Mouse (Mus musculus): ENCODE measurements around the gene Runx3. TPM values are rescaled to one million over a fixed set of nuclear protein-coding genes. Genes with fewer than 3 reads are reported as not detected.
A peak's percentile ranks its signal among the peaks of the same experiment; 100 is the strongest.
"Not testable (repeated sequence)": the region's sequence is repeated elsewhere in the genome, so short reads cannot be mapped to it uniquely, and the experiment has no call there.

Gene Runx3
- polyA plus RNA-seq, 1 experiment from 2014 or later: 1.3 TPM

DNA sequence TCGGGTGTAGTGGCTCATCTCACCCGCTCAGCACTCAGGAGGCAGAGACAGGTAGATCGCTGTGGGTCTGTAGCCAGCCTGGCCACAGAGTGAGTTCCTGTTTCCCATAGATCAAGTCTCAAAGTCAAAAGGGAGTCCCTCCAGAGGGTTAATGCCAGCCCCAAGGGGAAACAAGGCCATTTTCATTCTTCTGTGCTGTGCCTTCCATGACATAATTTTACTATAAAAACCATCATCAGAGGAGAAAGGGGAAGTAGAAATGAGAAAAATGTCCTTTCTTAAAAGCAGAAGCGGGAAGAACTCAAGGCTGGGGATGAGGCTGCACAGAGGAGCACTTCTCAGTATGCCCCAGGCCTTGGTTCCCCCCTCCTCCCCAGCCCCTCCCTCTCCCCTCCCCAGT, 61.4 kb downstream of the Runx3 start:
- Histone ChIP-seq H3K9ac (no peak overlapping the region), H3K36me3 (no peaks in the 10 kb centered on the region), H3K27me3 (0 out of 2 replicates have a peak, but pooled peaks cover 4% of the 10 kb centered on the region), H3K9me3 (no peaks in the 10 kb centered on the region), H3K4me1 (0 out of 2 replicates have a peak, but pooled peaks cover 9% of the 10 kb centered on the region), H3K4me3 (no peak overlapping the region), H3K4me2 (replicated peaks) (no peak overlapping the region), H3K27ac (no peak overlapping the region)
- 86% methylated on average over 4 of the region's 4 CpGs for WGBS
- ATAC-seq (ENCODE audit: insufficient number of reproducible peaks, insufficient read depth, low FRiP score, low TSS enrichment): no peak

DNA sequence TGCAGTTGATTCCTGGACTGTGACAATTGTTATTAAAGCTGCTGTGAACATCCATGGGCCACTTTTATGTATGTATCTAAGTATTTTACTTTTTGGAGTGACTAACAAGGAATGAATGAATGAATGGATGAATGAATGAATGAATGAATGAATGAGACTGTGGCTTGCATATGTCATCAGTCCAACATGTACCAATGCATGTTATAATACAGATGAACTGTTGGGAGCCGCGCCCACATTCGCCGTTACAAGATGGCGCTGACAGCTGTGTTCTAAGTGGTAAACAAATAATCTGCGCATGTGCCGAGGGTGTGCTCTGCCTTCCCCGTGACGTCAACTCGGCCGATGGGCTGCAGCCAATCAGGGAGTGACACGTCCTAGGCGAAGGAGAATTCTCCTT, 63.8 kb downstream of the Runx3 start:
- WGBS: 94% methylated on average over 7 of the region's 13 CpGs
- ATAC-seq (ENCODE audit: insufficient number of reproducible peaks, insufficient read depth, low FRiP score, low TSS enrichment); H3K4me3 ChIP-seq: not testable (repeated sequence)

DNA sequence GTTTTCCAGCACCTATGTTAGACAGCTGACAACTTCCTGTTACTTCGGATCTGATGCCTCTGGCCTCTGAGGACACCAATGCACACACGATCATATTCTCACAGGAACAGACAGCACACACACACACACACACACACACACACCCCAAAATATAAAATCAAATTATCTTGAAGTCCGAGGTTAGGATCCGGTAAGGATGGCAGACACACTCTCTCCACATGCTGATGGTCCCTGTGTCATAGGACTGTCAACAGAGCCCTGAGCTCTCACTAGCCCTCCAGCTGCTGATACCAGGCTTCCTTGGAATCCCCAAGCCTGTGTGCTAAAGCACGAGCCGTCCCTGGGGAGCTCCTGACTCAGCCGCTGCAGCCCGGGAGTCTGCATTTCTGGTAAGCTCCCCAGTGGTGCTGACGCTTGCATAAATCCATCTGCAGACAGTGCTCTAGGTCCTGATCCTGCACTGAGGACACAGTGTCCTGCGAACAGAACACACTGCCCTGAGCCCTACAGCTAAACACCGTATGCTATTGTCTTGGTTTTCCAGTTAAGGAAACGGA, 69.1 kb downstream of the Runx3 start:
- Histone ChIP-seq H3K27ac (no peak overlapping the region), H3K9ac (no peak overlapping the region), H3K4me1 (no peaks in the 10 kb centered on the region), H3K4me2 (replicated peaks) (no peak overlapping the region), H3K27me3 (0 out of 2 replicates have a peak, but pooled peaks cover 3% of the 10 kb centered on the region), H3K4me3 (no peak overlapping the region), H3K36me3 (no peaks in the 10 kb centered on the region), H3K9me3 (no peaks in the 10 kb centered on the region)
- no peak for ATAC-seq (ENCODE audit: insufficient number of reproducible peaks, insufficient read depth, low FRiP score, low TSS enrichment)
- 72% methylated on average over 12 of the region's 12 CpGs for WGBS

More for the DNA sequence above, 63.8 kb downstream of the Runx3 start:
- not testable (repeated sequence) for H3K4me1 ChIP-seq; H3K27me3 ChIP-seq; H3K4me2 ChIP-seq (replicated peaks); H3K9me3 ChIP-seq; H3K36me3 ChIP-seq; H3K27ac ChIP-seq; H3K9ac ChIP-seq

DNA sequence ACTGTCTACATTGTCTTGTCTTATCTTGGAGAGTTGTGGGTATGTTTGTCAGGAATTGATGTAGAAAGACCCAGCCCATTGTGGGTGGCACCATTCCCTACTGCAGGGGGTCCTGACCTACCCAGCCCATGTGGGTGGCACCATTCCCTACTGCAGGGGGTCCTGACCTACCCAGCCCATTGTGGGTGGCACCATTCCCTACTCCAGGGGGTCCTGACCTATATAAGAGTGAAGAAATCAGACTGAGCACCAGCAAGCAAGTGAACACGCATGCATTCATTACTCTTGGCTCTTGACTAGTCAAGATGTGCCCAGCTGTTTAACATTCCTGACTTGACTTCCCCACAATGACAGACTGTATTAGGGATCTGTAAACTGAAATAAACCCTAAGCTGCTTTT, 69.9 kb downstream of the Runx3 start:
- Histone ChIP-seq H3K27ac (no peak overlapping the region), H3K4me2 (replicated peaks) (no peak overlapping the region), H3K36me3 (no peaks in the 10 kb centered on the region), H3K4me3 (no peak overlapping the region), H3K4me1 (no peaks in the 10 kb centered on the region), H3K27me3 (0 out of 2 replicates have a peak, but pooled peaks cover 3% of the 10 kb centered on the region), H3K9ac (no peak overlapping the region), H3K9me3 (no peaks in the 10 kb centered on the region)
- 93% methylated on average over 1 of the region's 1 CpGs for WGBS
- ATAC-seq (ENCODE audit: insufficient number of reproducible peaks, insufficient read depth, low FRiP score, low TSS enrichment): no peak

DNA sequence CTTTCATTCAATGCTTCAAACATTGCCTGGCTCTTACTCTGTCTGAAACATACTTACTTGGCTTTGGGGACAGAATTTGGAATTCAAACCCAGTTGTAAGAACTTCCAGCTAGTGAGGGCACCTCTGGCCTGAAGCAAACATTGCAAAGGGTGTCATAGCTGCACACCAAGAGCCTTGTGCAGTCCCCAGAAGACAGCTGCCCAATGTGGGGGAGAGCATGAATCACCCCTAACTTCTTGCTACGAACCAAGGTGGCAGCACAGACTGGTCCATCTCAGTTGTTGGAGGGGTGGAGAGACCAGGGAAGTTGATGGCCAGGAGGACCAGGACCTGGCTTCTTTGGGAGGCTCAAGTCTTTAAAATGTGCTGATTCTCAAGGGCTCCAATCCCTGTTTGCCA, 70.7 kb downstream of the Runx3 start:
- 0 out of 2 replicates have a peak, but pooled peaks cover 3% of the 10 kb centered on the region for H3K27me3 ChIP-seq
- no peaks in the 10 kb centered on the region for H3K4me1 ChIP-seq
- H3K9me3 ChIP-seq: no peaks in the 10 kb centered on the region
- no peak overlapping the region for H3K27ac ChIP-seq
- no peak for ATAC-seq (ENCODE audit: insufficient number of reproducible peaks, insufficient read depth, low FRiP score, low TSS enrichment)
- WGBS: 65% methylated on average over 1 of the region's 1 CpGs
- no peaks in the 10 kb centered on the region for H3K36me3 ChIP-seq
- no peak overlapping the region for H3K4me2 ChIP-seq (replicated peaks)
- no peak overlapping the region for H3K9ac ChIP-seq
- no peak overlapping the region for H3K4me3 ChIP-seq

DNA sequence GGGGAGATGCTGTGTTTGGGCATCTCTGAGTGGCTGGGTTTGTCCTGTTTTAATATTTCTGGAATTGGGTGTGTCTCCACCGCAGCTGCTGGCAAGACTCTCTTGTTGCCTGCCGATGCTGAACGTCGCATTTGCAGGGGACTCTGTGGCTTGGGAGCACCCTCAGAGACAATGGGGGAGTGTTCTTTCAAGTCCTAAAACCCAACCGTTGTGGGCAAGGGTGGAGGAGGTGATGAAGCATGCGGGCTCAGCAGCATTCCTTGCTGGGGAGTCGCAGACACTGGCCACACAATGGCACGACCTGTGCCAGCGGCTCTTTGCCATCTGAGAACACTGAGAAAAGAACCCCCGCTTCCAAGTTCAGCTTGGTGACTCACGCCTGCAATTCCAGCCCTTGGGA, 71.2 kb downstream of the Runx3 start:
- no peak for ATAC-seq (ENCODE audit: insufficient number of reproducible peaks, insufficient read depth, low FRiP score, low TSS enrichment)
- Histone ChIP-seq H3K27me3 (0 out of 2 replicates have a peak, but pooled peaks cover 3% of the 10 kb centered on the region), H3K36me3 (no peaks in the 10 kb centered on the region), H3K9me3 (no peaks in the 10 kb centered on the region), H3K4me1 (no peaks in the 10 kb centered on the region), H3K4me3 (no peak overlapping the region), H3K27ac (no peak overlapping the region), H3K4me2 (replicated peaks) (no peak overlapping the region), H3K9ac (no peak overlapping the region)
- 74% methylated on average over 11 of the region's 11 CpGs for WGBS

DNA sequence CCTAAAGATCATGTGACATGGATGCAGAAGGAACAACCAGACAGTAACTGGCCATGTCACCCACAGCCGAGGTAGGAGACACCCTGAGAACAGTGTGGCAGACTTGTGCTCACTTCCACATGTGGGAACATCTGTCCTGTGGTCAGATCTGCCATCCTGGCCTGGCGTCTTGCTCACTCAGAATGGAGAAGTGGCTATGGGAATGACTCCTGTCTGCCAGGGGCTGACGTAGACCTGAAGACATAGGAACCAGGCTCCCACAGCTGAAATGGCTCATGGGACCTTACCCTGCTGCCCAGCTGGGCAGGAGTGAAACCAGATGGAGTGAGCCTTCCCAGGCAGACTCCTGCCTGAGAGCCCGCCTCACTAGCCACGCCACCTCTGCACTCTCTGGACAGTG, 72.4 kb downstream of the Runx3 start:
- H3K27ac ChIP-seq: no peak overlapping the region
- no peak overlapping the region for H3K4me3 ChIP-seq
- H3K9me3 ChIP-seq: no peaks in the 10 kb centered on the region
- no peak for ATAC-seq (ENCODE audit: insufficient number of reproducible peaks, insufficient read depth, low FRiP score, low TSS enrichment)
- H3K9ac ChIP-seq: no peak overlapping the region
- no peak overlapping the region for H3K4me2 ChIP-seq (replicated peaks)
- 66% methylated on average over 5 of the region's 5 CpGs for WGBS
- H3K36me3 ChIP-seq: no peaks in the 10 kb centered on the region
- no peaks in the 10 kb centered on the region for H3K4me1 ChIP-seq
- 0 out of 2 replicates have a peak, but pooled peaks cover 3% of the 10 kb centered on the region for H3K27me3 ChIP-seq

DNA sequence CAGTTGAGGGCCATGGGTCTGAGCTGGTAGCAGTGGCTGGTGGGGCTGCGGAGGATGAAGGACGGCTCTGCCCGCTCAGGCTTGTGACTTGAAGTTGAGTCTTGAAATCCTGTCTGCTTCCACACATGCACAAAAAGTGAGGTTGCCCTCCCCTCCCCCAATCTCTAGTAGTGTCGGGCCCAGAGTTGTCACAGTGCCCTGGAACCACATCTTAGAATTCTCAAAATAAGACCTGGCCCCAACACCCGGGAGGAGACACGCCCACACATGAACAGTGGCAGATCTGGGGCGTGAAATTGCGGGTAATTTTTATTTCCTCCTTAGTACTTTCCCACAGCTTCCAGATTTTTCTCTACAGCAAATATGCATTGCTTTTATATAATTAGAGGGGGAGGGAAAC, 77.4 kb downstream of the Runx3 start:
- WGBS: 70% methylated on average over 8 of the region's 8 CpGs
- H3K27me3 ChIP-seq: 0 out of 2 replicates have a peak, but pooled peaks cover 5% of the 10 kb centered on the region
- H3K9me3 ChIP-seq: no peaks in the 10 kb centered on the region
- no peak for ATAC-seq (ENCODE audit: insufficient number of reproducible peaks, insufficient read depth, low FRiP score, low TSS enrichment)
- H3K4me1 ChIP-seq: no peaks in the 10 kb centered on the region
- no peak overlapping the region for H3K27ac ChIP-seq
- H3K9ac ChIP-seq: no peak overlapping the region
- no peaks in the 10 kb centered on the region for H3K36me3 ChIP-seq
- H3K4me3 ChIP-seq: no peak overlapping the region
- no peak overlapping the region for H3K4me2 ChIP-seq (replicated peaks)

DNA sequence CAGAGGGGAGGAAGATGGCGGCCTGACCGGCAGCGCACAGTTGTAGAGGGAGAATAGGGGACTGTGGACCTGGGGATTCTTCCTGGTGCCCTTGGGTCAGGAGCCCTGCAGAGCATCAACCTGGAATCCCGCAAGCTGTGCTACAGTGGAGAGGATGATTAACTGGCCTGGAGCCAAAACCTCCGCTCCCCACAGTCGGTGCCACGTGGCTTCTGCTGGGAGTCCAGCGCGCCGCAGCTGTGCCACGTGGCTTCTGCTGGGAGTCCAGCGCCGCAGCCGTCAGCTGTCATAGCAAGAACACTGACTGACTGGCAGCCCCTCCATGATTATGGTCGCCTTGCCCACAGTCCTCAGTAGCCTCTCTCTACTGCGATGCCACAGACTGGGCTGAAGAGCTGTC, 81.3 kb downstream of the Runx3 start:
- no peak for ATAC-seq (ENCODE audit: insufficient number of reproducible peaks, insufficient read depth, low FRiP score, low TSS enrichment)
- Histone ChIP-seq H3K36me3 (no peaks in the 10 kb centered on the region), H3K9me3 (no peaks in the 10 kb centered on the region), H3K4me2 (replicated peaks) (no peak overlapping the region), H3K4me3 (no peak overlapping the region), H3K27ac (no peak overlapping the region), H3K4me1 (peaks cover 14% of the 10 kb centered on the region; the same call in 1 of the 2 replicates), H3K9ac (no peak overlapping the region), H3K27me3 (peaks cover 32% of the 10 kb centered on the region)
- 77% methylated on average over 16 of the region's 16 CpGs for WGBS

DNA sequence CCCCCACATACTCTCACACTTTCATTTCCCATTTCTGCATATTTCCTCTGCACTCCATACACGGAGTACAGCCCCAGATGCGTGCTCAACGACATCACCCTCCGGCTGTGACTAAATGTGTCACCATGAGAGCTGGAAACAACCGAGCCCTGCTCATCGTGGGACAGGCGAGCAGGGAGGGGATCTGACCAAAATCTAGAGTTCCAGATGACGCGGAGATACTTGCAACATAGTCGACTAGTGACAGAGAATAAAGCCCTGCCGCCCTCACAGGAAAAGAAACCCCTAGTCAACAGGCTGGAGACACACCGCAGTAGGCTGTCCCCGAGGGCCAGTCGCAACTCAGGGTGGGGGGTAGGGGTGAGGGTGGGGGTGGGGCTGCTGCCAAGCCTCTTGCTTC, 82.8 kb downstream of the Runx3 start:
- no peak overlapping the region for H3K27ac ChIP-seq
- H3K4me1 ChIP-seq: peaks cover 14% of the 10 kb centered on the region; the same call in 1 of the 2 replicates
- 11% methylated on average over 14 of the region's 14 CpGs for WGBS
- no peaks in the 10 kb centered on the region for H3K9me3 ChIP-seq
- H3K9ac ChIP-seq: peak overlapping the region; percentile 43; the same call in 1 of the 2 replicates
- peaks cover 39% of the 10 kb centered on the region for H3K27me3 ChIP-seq
- H3K36me3 ChIP-seq: no peaks in the 10 kb centered on the region
- ATAC-seq (ENCODE audit: insufficient number of reproducible peaks, insufficient read depth, low FRiP score, low TSS enrichment): no peak
- peak overlapping the region; percentile 15; the same call in 1 of the 2 replicates for H3K4me3 ChIP-seq
- H3K4me2 ChIP-seq (replicated peaks): peak overlapping the region; percentile 45

DNA sequence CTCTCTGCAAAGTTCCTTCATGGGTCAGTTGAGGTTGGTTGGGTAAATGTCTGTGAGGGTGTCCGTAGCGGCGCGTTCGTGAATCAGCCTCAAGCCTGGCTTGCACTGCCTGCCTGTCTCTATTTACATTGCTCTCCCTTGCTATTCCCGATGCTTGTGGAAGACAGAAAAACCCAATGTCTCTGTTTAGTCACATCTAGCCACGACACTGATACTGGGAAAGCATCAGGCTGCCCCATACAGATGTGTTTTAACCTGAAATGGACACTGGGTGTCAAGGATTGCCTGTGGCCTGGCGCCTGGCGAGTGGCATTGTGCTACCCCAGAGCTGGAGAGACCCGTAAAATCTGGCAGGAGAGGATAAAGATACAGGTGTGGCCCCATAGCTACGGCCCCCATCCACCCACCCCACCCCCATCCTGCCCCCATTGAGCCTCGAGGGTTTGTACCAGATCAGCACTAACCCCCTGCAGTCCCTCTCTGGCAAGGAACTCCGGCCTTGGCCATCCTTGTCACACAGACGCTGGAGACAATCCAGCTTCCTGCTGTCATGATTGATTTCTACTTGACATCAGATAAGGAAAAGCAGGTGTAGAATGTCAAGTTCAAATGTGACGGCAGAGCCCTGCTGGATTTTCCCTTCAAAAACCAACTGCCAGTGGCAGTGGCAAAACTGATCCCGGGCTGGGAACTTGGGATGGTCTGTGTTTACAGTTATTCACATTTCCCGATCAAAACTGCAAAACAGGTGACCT, 83.5 kb downstream of the Runx3 start:
- Histone ChIP-seq H3K4me2 (replicated peaks) (peak overlapping the region; percentile 45), H3K4me3 (peak overlapping the region; percentile 15; the same call in 1 of the 2 replicates), H3K4me1 (peaks cover 14% of the 10 kb centered on the region; the same call in 1 of the 2 replicates), H3K9ac (no peak overlapping the region; the same call in 1 of the 2 replicates), H3K9me3 (no peaks in the 10 kb centered on the region), H3K27me3 (peaks cover 39% of the 10 kb centered on the region), H3K27ac (no peak overlapping the region), H3K36me3 (no peaks in the 10 kb centered on the region)
- ATAC-seq (ENCODE audit: insufficient number of reproducible peaks, insufficient read depth, low FRiP score, low TSS enrichment): no peak
- WGBS: 13% methylated on average over 17 of the region's 17 CpGs

DNA sequence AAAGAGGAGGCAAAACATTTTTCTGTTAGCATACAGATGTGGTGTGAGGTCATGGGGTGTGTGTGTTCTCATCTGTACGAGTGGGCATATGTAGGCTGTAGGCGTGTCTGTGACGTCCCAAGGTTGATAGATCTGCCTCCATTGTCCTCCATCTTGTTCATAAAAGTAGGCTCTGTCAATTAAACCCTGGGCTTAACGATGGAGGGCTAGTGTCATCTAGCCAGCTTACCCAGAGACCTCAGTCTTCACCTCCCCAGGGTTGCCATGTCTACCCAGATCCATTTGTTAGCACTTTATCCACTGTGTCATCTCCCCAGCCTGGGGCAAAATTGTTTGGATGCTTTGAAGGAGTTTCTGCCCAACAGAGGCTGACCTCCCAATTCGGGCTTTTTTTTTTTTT, 84.2 kb downstream of the Runx3 start:
- peaks cover 14% of the 10 kb centered on the region; the same call in 1 of the 2 replicates for H3K4me1 ChIP-seq
- H3K9me3 ChIP-seq: no peaks in the 10 kb centered on the region
- peaks cover 39% of the 10 kb centered on the region for H3K27me3 ChIP-seq
- no peak overlapping the region for H3K27ac ChIP-seq
- H3K36me3 ChIP-seq: no peaks in the 10 kb centered on the region
- no peak overlapping the region for H3K9ac ChIP-seq
- WGBS: 48% methylated on average over 5 of the region's 5 CpGs
- ATAC-seq (ENCODE audit: insufficient number of reproducible peaks, insufficient read depth, low FRiP score, low TSS enrichment): no peak
- no peak overlapping the region for H3K4me2 ChIP-seq (replicated peaks)
- H3K4me3 ChIP-seq: no peak overlapping the region
